Mouse (Mus musculus): ENCODE measurements at regions not wholly inside any gene's neighbourhood (a gene's known extent, or its start where the extent isn't known, plus 50 kb on each side); places are given as distances from the start of the nearest gene placed in this dataset.

DNA sequence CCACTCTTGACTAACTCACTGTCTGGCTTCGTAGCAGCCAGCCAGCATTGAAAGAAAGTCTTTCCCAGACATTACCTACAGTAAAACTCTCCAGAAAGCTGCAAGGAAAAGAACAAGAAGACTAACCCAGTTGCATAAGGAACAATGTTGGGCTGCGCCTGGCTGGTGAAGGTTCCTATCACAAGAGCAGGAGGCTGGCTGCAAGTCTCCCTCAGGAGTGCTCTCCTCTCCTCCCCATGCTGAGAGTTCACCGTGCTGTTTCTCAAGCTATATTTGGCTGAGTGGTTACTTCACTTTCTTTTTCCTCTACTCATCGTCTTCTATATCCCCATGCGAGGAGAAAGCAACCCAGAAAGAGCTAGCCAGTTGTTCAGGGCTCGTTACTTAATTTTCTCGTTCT is 164.0 kb downstream of the Anxa1 start:
- TF ChIP-seq CTCF (IDR thresholded peaks at IDR 0.05; ENCODE audit: low read depth) (no peak), EP300 (IDR thresholded peaks at IDR 0.05; ENCODE audit: low read depth) (no peak)
